Mouse (Mus musculus): ENCODE measurements around the gene Prcp. TPM values are rescaled to one million over a fixed set of nuclear protein-coding genes. Genes with fewer than 3 reads are reported as not detected.

The Prcp gene
- polyA plus RNA-seq (2014; fragmentation: Illumina TruSeq; extraction: RNeasy Lipid Tissue Mini Kit (QIAGEN cat#74804); ENCODE audit: low read depth, low replicate concordance), result 19.0 TPM

DNA sequence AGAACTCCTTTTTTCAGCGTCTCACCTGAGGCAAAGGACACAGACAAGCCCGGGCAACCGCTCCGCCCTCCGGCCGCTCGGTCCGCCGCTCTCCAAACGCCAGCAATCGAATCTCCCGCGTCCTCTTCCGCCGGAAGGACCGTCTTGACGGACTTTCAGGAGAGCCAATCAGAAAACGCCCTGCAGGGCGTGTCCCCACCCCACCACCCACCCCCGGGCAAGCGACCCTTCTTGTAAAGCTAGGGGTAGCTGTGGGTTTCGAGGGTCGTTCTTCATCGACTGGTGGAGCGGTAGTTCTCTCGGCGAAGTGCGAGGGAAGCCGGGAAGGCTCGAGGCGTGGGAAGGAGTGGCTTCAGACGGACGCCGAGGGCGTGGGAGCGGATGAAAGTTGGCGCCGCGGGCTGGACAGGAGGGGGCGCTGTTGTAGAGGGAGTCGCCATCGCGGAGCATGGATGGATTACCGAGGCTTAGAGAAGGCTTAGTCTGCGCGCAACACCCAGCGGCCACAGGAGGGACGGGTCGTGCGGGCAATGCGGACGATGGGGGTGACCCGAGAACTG lies at the start of gene Prcp, which contains the start of gene Ddias:
TSS of gene Prcp (plus strand) at position 355 of the 560 bp plus-strand sequence.
TSS of gene Ddias (minus strand) at position 132 of the 560 bp plus-strand sequence.

Other genes with a start within 250 kb of the Prcp start
- 9.3 TPM for gene Ankrd42, start 237.3 kb upstream of the Prcp start, polyA plus RNA-seq (2014; fragmentation: Illumina TruSeq; extraction: RNeasy Lipid Tissue Mini Kit (QIAGEN cat#74804); ENCODE audit: low read depth, low replicate concordance)
- gene Pcf11, start 204.5 kb upstream of the Prcp start, polyA plus RNA-seq (2014; fragmentation: Illumina TruSeq; extraction: RNeasy Lipid Tissue Mini Kit (QIAGEN cat#74804); ENCODE audit: low read depth, low replicate concordance), result 51.3 TPM
- gene Rab30, start 132.9 kb upstream of the Prcp start, polyA plus RNA-seq (2014; fragmentation: Illumina TruSeq; extraction: RNeasy Lipid Tissue Mini Kit (QIAGEN cat#74804); ENCODE audit: low read depth, low replicate concordance), result 9.8 TPM
- 1.7 TPM for gene Ddias, start 223 bp upstream of the Prcp start, polyA plus RNA-seq (2014; fragmentation: Illumina TruSeq; extraction: RNeasy Lipid Tissue Mini Kit (QIAGEN cat#74804); ENCODE audit: low read depth, low replicate concordance)
- 1.8 TPM for gene Fam181b, start 205.4 kb downstream of the Prcp start, polyA plus RNA-seq (2014; fragmentation: Illumina TruSeq; extraction: RNeasy Lipid Tissue Mini Kit (QIAGEN cat#74804); ENCODE audit: low read depth, low replicate concordance)